Mouse (Mus musculus): ENCODE results near the gene 1700001O22Rik.

Gene 1700001O22Rik

GRCm38 (mm10) chr2:30803604-30804003 is at the start of gene 1700001O22Rik:
TSS of gene 1700001O22Rik (minus strand) at chr2:30803661.
- DNase-seq, result no peak

- DNase-seq, result no peak
Measured at GRCm38 (mm10) chr2:30852771-30853313, 49.4 kb upstream of the 1700001O22Rik start.

- DNase-seq, result no peak
Measured at GRCm38 (mm10) chr2:30850581-30850980, 47.1 kb upstream of the 1700001O22Rik start.

GRCm38 (mm10) chr2:30848184-30848583 is 44.7 kb upstream of the 1700001O22Rik start:
- no peak for DNase-seq

- no peak for DNase-seq
Measured at GRCm38 (mm10) chr2:30846723-30847122, 43.3 kb upstream of the 1700001O22Rik start.

- DNase-seq, result no peak
Measured at GRCm38 (mm10) chr2:30846236-30846635, 42.8 kb upstream of the 1700001O22Rik start.

- no peak for DNase-seq
Measured at GRCm38 (mm10) chr2:30845152-30846070, 42.0 kb upstream of the 1700001O22Rik start.

GRCm38 (mm10) chr2:30842615-30843014 is 39.2 kb upstream of the 1700001O22Rik start:
- no peak for DNase-seq

- no peak for DNase-seq
Measured at GRCm38 (mm10) chr2:30836238-30836990, 33.0 kb upstream of the 1700001O22Rik start.

GRCm38 (mm10) chr2:30834373-30835022 is 31.0 kb upstream of the 1700001O22Rik start, which contains the start of gene Prrx2:
TSS of gene Prrx2 (plus strand) at chr2:30834972.
- no peak for DNase-seq

GRCm38 (mm10) chr2:30833644-30834043 is 30.2 kb upstream of the 1700001O22Rik start:
- no peak for DNase-seq

GRCm38 (mm10) chr2:30830283-30830795 is 26.9 kb upstream of the 1700001O22Rik start, which contains the start of gene Asb6:
TSS of gene Asb6 (minus strand) at chr2:30830333.
- DNase-seq, result no peak

GRCm38 (mm10) chr2:30829315-30829714 is 25.9 kb upstream of the 1700001O22Rik start:
- DNase-seq, result peak; percentile 65 to 67

- peak; percentile 99 for DNase-seq
Measured at GRCm38 (mm10) chr2:30827749-30828475, 24.5 kb upstream of the 1700001O22Rik start.

- peak; percentile 67 to 69 for DNase-seq
Measured at GRCm38 (mm10) chr2:30826825-30827748, 23.6 kb upstream of the 1700001O22Rik start.

- DNase-seq, result no peak
Measured at GRCm38 (mm10) chr2:30823385-30824153, 20.1 kb upstream of the 1700001O22Rik start.

- DNase-seq, result no peak
Measured at GRCm38 (mm10) chr2:30822460-30822859, 19.0 kb upstream of the 1700001O22Rik start.

- DNase-seq, result peak; percentile 26 to 29
Measured at GRCm38 (mm10) chr2:30821073-30821472, 17.6 kb upstream of the 1700001O22Rik start.

- no peak for DNase-seq
Measured at GRCm38 (mm10) chr2:30819873-30820272, 16.4 kb upstream of the 1700001O22Rik start.

GRCm38 (mm10) chr2:30816383-30816782 is 12.9 kb upstream of the 1700001O22Rik start:
- DNase-seq, result no peak

Measured in B cell, adult 2 months (primary cell).